Mouse (Mus musculus) heart, postnatal 0 days (tissue): ENCODE results near the gene Fbxo21. TPM values are rescaled to one million over a fixed set of nuclear protein-coding genes. Genes with fewer than 3 reads are reported as not detected.

Source experiments
- ATAC-seq: fragments of 200-750 bp; cut with Nextera tagmentation; 2 replicates; pipeline ENCODE4 v1.8.0; 2017; ENCODE audit warnings: low read depth, moderate number of reproducible peaks, moderate library complexity; ENCODE audit not compliant: insufficient read depth
- DNase-seq: peaks from one replicate; pipeline ENCODE4 v3.0.0-alpha.2; 2016; ENCODE audit warnings: low spot score
- H3K27ac ChIP-seq: fragments of 300-500 bp; sonication (generic); 2 replicates; pipeline ENCODE4 v1.5.1; 2014; ENCODE audit warnings: low read depth, mild to moderate bottlenecking
- H3K27me3 ChIP-seq: fragments of 300-500 bp; sonication (generic); 2 replicates; pipeline ENCODE4 v1.6.1; 2014; ENCODE audit warnings: low read length, mixed read lengths; ENCODE audit not compliant: control insufficient read depth, insufficient read depth
- H3K36me3 ChIP-seq: fragments of 300-500 bp; sonication (generic); replicated peaks from 2 replicates; pipeline ENCODE4 v1.6.1; 2014; ENCODE audit warnings: low read length, mixed read lengths; ENCODE audit not compliant: control insufficient read depth, insufficient read depth
- H3K4me1 ChIP-seq: fragments of 300-500 bp; sonication (generic); 2 replicates; pipeline ENCODE4 v1.6.1; 2014; ENCODE audit warnings: antibody characterized with exemption; ENCODE audit not compliant: control insufficient read depth, insufficient read depth
- H3K4me2 ChIP-seq: fragments of 300-500 bp; sonication (generic); 2 replicates; pipeline ENCODE4 v1.6.1; 2014; ENCODE audit warnings: low read depth, mild to moderate bottlenecking, low read length, moderate library complexity
- H3K4me3 ChIP-seq: fragments of 300-500 bp; sonication (generic); 2 replicates; pipeline ENCODE4 v1.5.1; 2014; ENCODE audit warnings: low read depth, low read length
- H3K9ac ChIP-seq: fragments of 300-500 bp; sonication (generic); replicated peaks from 2 replicates; pipeline ENCODE4 v1.6.1; 2014; ENCODE audit warnings: low read depth, low read length, mixed read lengths
- H3K9me3 ChIP-seq: fragments of 300-500 bp; sonication (generic); replicated peaks from 2 replicates; pipeline ENCODE4 v1.6.1; 2016; ENCODE audit warnings: low read length; ENCODE audit not compliant: control insufficient read depth
- CTCF ChIP-seq: IDR thresholded peaks from 2 replicates; pipeline ENCODE4 v1.5.1; 2016; ENCODE audit warnings: antibody characterized with exemption, control low read depth, low read depth
- EP300 ChIP-seq: IDR thresholded peaks from 2 replicates; pipeline ENCODE4 v1.6.1; 2016; ENCODE audit warnings: antibody characterized with exemption, low read depth
- WGBS: fragments of 180-500 bp; shearing (Covaris S2); extraction: QIAGEN DNeasy Blood & Tissue Kit; methylation state at CpG from one replicate; pipeline ENCODE4 v1.1.7; 2014; 5-methylcytosine and 5-hydroxymethylcytosine counted together
- polyA plus RNA-seq: library from polyadenylated mRNA; unstranded; fragments of >200 nt; fragmentation: Nextera tagmentation; extraction: Ambion mirVana; gene quantifications from 2 replicates; pipeline ENCODE4 v1.2.1, GENCODE M21; 2015
- total RNA-seq: library from RNA; depleted of rRNA; stranded (reverse); fragments of >200 nt; gene quantifications from 2 replicates; pipeline ENCODE4 v1.2.3, GENCODE M21; 2014; ENCODE audit warnings: low replicate concordance

Gene Fbxo21
- total and polyA plus RNA-seq, 2 experiments from 2014 or later, result 36.0 to 50.8 TPM

DNA sequence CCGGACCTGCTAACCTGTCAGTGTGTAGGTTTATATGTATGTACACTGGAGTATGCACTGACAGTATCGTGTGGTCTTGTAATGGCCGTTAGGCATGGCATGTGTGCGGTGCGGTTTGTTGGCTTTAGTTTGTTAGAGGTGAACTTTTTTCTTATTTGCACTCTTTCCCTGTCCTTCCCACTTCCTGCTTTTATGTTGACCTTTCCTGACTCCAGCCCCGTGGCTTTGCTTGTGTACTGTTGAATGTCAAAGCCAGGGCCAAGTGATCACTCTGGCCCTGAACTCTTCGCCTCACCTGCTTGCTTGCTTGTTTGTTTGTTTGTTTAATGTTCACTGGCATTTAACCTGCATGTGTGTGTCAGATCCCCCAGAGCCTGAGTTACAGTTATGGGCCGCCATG is 4.4 kb downstream of the Fbxo21 start:
- TF ChIP-seq EP300, result no peak
- TF ChIP-seq CTCF, result no peak
- Histone ChIP-seq H3K27me3 (no peaks in the 10 kb centered on the region), H3K4me2 (no peak overlapping the region), H3K4me3 (no peak overlapping the region), H3K4me1 (peaks cover 13% of the 10 kb centered on the region; the same call in 1 of the 2 replicates), H3K27ac (no peak overlapping the region), H3K9me3 (no peaks in the 10 kb centered on the region), H3K36me3 (peaks cover 50% of the 10 kb centered on the region), H3K9ac (no peak overlapping the region)
- WGBS, result 80% methylated on average over 8 of the region's 8 CpGs
- ATAC-seq, result no peak
- no peak for DNase-seq

DNA sequence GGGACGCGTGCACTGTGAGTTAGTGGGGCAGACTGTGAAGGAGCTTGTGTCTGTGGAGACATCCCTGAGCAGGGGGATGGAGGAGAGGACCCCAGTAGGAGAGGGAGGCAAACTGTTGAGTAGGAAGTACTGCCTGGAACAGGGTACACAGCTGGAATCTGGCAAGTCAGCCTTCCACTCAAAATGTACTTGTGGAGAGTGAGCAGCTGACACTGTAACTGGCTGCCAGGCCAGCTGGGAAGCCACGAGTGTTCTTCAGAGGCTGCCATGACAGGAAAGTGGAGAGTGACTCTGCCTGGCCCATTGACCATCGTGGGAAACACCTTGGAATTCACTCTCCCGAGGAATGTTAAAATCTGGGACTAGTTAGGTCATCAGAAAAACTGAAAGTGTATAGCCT is 5.4 kb downstream of the Fbxo21 start:
- ATAC-seq, result no peak
- Histone ChIP-seq H3K4me1 (peaks cover 13% of the 10 kb centered on the region; the same call in 1 of the 2 replicates), H3K9ac (no peak overlapping the region), H3K27ac (no peak overlapping the region), H3K27me3 (no peaks in the 10 kb centered on the region), H3K4me2 (no peak overlapping the region), H3K36me3 (peaks cover 60% of the 10 kb centered on the region), H3K9me3 (no peaks in the 10 kb centered on the region), H3K4me3 (no peak overlapping the region)
- WGBS, result 76% methylated on average over 5 of the region's 5 CpGs
- no peak for DNase-seq
- no peak for TF ChIP-seq EP300
- TF ChIP-seq CTCF, result no peak

- H3K27me3 ChIP-seq, result no peaks in the 10 kb centered on the region
- TF ChIP-seq CTCF (no peak), EP300 (no peak)
- H3K4me3 ChIP-seq, result no peak overlapping the region
- H3K9ac ChIP-seq, result no peak overlapping the region
- DNase-seq (no peak), ATAC-seq (no peak)
- H3K4me1 ChIP-seq, result peaks cover 6% of the 10 kb centered on the region; the same call in 1 of the 2 replicates
- peaks cover 72% of the 10 kb centered on the region for H3K36me3 ChIP-seq
- H3K4me2 ChIP-seq, result no peak overlapping the region
- WGBS, result 60% methylated on average over 4 of the region's 4 CpGs
- no peaks in the 10 kb centered on the region for H3K9me3 ChIP-seq
- H3K27ac ChIP-seq, result no peak overlapping the region
Observed at GRCm38 (mm10) chr5:117986327-117986726, 9.8 kb downstream of the Fbxo21 start.

DNA sequence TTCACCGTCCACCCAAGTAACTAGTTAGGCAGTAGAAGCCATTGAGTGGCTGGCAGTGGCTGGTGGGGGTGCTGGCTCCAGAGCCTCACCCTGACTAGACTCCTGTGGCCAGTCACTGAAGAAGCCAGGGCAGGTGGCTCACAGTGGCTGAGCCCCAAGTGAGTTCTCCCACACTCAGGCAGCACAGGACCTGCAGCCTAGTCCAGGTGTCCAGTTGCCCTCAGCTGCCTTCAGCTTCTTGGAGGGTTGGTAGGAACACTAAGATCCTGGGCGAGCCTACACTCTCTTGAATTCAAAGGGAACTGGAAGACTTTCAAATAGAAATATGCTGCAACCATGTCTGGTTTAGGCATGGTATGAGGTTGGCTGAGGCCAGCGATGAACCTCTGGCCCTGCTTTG is 11.4 kb downstream of the Fbxo21 start:
- peaks cover 6% of the 10 kb centered on the region; the same call in 1 of the 2 replicates for H3K4me1 ChIP-seq
- no peak overlapping the region for H3K27ac ChIP-seq
- no peak overlapping the region for H3K4me3 ChIP-seq
- TF ChIP-seq CTCF (no peak), EP300 (no peak)
- H3K36me3 ChIP-seq, result peaks cover 73% of the 10 kb centered on the region
- 91% methylated on average over 3 of the region's 3 CpGs for WGBS
- ATAC-seq (no peak), DNase-seq (no peak)
- no peaks in the 10 kb centered on the region for H3K27me3 ChIP-seq
- no peak overlapping the region for H3K4me2 ChIP-seq
- H3K9me3 ChIP-seq, result no peaks in the 10 kb centered on the region
- H3K9ac ChIP-seq, result no peak overlapping the region

DNA sequence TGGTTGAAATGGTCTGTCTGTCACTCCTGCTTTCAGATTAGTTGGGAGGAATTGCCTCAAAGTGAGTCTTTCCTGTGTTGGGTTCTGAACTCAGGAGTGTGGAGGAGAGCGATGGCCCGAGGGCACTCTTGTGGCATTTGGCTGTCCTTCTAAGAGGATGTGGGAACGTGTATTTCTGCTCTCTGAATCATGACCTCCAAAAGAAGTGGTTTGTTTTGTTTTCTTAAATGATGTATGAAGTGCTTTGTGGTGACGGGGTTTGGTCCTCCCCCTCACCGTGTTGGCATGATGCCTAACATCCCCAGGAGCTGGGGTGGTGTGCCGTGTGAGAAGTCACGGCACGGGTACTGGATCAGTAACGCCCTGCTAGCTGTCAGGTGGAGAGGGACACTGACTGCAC is 11.8 kb downstream of the Fbxo21 start:
- Histone ChIP-seq H3K4me1 (peaks cover 6% of the 10 kb centered on the region; the same call in 1 of the 2 replicates), H3K4me3 (no peak overlapping the region), H3K9ac (no peak overlapping the region), H3K4me2 (no peak overlapping the region), H3K27ac (no peak overlapping the region), H3K9me3 (no peaks in the 10 kb centered on the region), H3K36me3 (peaks cover 72% of the 10 kb centered on the region), H3K27me3 (no peaks in the 10 kb centered on the region)
- DNase-seq (no peak), ATAC-seq (no peak)
- TF ChIP-seq EP300 (no peak), CTCF (no peak)
- 59% methylated on average over 9 of the region's 9 CpGs for WGBS

DNA sequence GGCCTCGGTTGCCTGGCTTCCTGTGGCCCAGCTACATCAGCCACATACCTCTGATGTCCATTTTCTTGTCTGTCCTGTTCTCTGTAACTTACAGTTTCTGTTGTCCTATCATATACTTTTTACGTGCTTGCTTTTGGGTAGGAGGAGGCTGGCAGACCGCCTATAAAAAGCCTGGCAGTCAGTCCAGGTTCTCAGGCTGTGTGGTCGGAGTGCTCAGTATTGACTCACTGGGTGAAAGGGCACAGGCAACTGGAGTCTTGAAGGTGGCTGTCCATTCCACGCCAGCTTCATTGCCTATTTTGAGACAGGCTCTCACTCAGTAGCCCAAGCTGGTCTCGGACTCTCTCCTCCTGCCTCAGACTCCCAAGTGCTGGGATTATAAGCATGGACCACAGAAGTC is 13.2 kb downstream of the Fbxo21 start:
- no peak overlapping the region for H3K4me3 ChIP-seq
- H3K27me3 ChIP-seq, result no peaks in the 10 kb centered on the region
- H3K9ac ChIP-seq, result no peak overlapping the region
- no peak overlapping the region for H3K4me2 ChIP-seq
- TF ChIP-seq EP300, result no peak
- TF ChIP-seq CTCF, result no peak
- H3K36me3 ChIP-seq, result peaks cover 80% of the 10 kb centered on the region
- DNase-seq, result peak; percentile 50
- WGBS, result 47% methylated on average over 6 of the region's 6 CpGs
- no peaks in the 10 kb centered on the region for H3K9me3 ChIP-seq
- peak overlapping the region; percentile 50; the same call in 1 of the 2 replicates for H3K27ac ChIP-seq
- ATAC-seq, result peak; percentile 78
- peaks cover 6% of the 10 kb centered on the region; the same call in 1 of the 2 replicates for H3K4me1 ChIP-seq
